In the genomic region with DNA sequence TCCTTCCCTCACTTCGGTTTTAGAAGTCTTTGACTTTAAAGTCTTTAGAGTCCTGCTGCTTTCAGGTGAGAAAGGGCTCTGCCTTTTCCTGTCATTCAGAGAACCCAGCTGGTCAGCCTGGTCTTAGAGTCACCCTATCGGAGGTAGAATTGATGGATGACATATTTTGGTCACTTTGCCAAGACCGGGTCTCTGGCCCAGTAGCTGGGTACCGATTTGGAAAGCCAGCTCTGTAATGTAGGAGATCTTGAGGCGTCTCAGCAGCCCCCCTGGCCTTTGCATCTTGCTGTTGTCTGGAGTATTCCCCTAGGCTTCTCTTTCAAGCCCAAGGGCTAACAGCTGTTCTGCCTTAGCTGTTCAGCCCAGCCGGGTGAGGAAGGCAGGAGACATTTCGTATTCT, we compare ENCODE assay signal across 8 mouse cellular contexts. TPM values are rescaled to one million over a fixed set of nuclear protein-coding genes. Genes with fewer than 3 reads are reported as not detected.
DNase-seq lines count a peak whose midpoint lies in the region; ATAC-seq and TF ChIP-seq lines count a peak whose summit lies in the region.

No protein-coding gene starts in this region.

- peak overlapping the region; percentile 86 for H3K4me2 ChIP-seq in hindbrain, embryonic 13.5 days

- H3K27ac ChIP-seq in hindbrain, embryonic 13.5 days, result no peak overlapping the region

- H3K36me3 ChIP-seq in hindbrain, embryonic 13.5 days, result no peaks in the 10 kb centered on the region

- H3K27me3 ChIP-seq in hindbrain, embryonic 13.5 days, result peaks cover 11% of the 10 kb centered on the region; the same call in 1 of the 2 replicates

- no peak for TF ChIP-seq POLR2A in lung, adult 2 months (IDR thresholded peaks at IDR 0.05; ENCODE audit: borderline replicate concordance, extremely low read depth, low read depth, low read length)

- no peak for DNase-seq in lung, adult 2 months
- DNase-seq in lung, postnatal 36 days, result no peak
- peak; percentile 69 to 81 for DNase-seq in cerebellum, postnatal 10 days
- DNase-seq in lung, postnatal 10 days, result peak; percentile 26
- DNase-seq in urinary bladder, adult 2 months (ENCODE audit: low spot score), result no peak
- no peak for DNase-seq in gastrocnemius, postnatal 4 days (ENCODE audit: low spot score in 2 of 2)
- no peak for DNase-seq in adipocyte (ENCODE audit: low spot score)

- H3K9ac ChIP-seq in hindbrain, embryonic 13.5 days, result peak overlapping the region; percentile 71

- TF ChIP-seq CTCF in lung, adult 2 months (IDR thresholded peaks at IDR 0.05; ENCODE audit: insufficient read depth, low read length), result no peak

- WGBS in lung, adult 2 months, result 3% methylated on average over 7 of the region's 7 CpGs
- 13% methylated on average over 7 of the region's 7 CpGs for WGBS in hindbrain, embryonic 13.5 days

- no peaks in the 10 kb centered on the region for H3K9me3 ChIP-seq in hindbrain, embryonic 13.5 days

- H3K4me3 ChIP-seq in lung, adult 2 months (replicated peaks; ENCODE audit: extremely low read depth, low read depth, low read length), result peak overlapping the region; percentile 80
- H3K4me3 ChIP-seq in hindbrain, embryonic 13.5 days, result peak overlapping the region; percentile 48

- ATAC-seq in hindbrain, embryonic 13.5 days (ENCODE audit: low FRiP score), result no peak

- H3K4me1 ChIP-seq in lung, adult 2 months (ENCODE audit: control insufficient read depth, insufficient read depth, low read length), result peaks cover 19% of the 10 kb centered on the region
- peaks cover 28% of the 10 kb centered on the region for H3K4me1 ChIP-seq in hindbrain, embryonic 13.5 days (replicated peaks)

RNA-seq across cellular contexts. Expression of a gene that starts 0.6 kb away (rescaled TPM):
- polyA plus RNA-seq in lung, adult 2 months (2012; rRNA removed), result 16.7 and 29.8 TPM in 2 replicates
- 1.3 and 2.3 TPM in 2 replicates for polyA plus RNA-seq in hindbrain, embryonic 13.5 days (2015; fragmentation: Nextera tagmentation; extraction: Ambion mirVana)
- 7.4 and 17.7 TPM in 2 replicates for polyA plus RNA-seq in urinary bladder, adult 2 months (2012; rRNA removed)
- 1 to 10 TPM; 2.5 to 3.1 TPM for total RNA-seq in gastrocnemius, postnatal 4 days (2021)

RNA-seq across cellular contexts. Expression of a gene that starts 5.0 kb away (rescaled TPM):
- polyA plus RNA-seq in lung, adult 2 months (2012; rRNA removed), result 8.4 and 12.1 TPM in 2 replicates
- polyA plus RNA-seq in hindbrain, embryonic 13.5 days (2015; fragmentation: Nextera tagmentation; extraction: Ambion mirVana), result 13.4 and 14.1 TPM in 2 replicates
- 14.2 and 15.7 TPM in 2 replicates for polyA plus RNA-seq in urinary bladder, adult 2 months (2012; rRNA removed)
- total RNA-seq in gastrocnemius, postnatal 4 days (2021), result 1 to 10 TPM; 6.7 to 7.0 TPM

RNA-seq across cellular contexts. Expression of a gene that starts 56.4 kb away (rescaled TPM):
- polyA plus RNA-seq in lung, adult 2 months (2012; rRNA removed), result 0.25 and 0.31 TPM in 2 replicates
- polyA plus RNA-seq in hindbrain, embryonic 13.5 days (2015; fragmentation: Nextera tagmentation; extraction: Ambion mirVana), result 0.26 TPM in 1 of 2 replicates, not detected in the other
- polyA plus RNA-seq in urinary bladder, adult 2 months (2012; rRNA removed), result 0.09 and 0.15 TPM in 2 replicates
- not detected for total RNA-seq in gastrocnemius, postnatal 4 days (2021)

RNA-seq across cellular contexts. Expression of a gene that starts 57.1 kb away (rescaled TPM):
- not detected in 2 replicates for polyA plus RNA-seq in lung, adult 2 months (2012; rRNA removed)
- not detected in 2 replicates for polyA plus RNA-seq in hindbrain, embryonic 13.5 days (2015; fragmentation: Nextera tagmentation; extraction: Ambion mirVana)
- not detected in 2 replicates for polyA plus RNA-seq in urinary bladder, adult 2 months (2012; rRNA removed)
- not detected for total RNA-seq in gastrocnemius, postnatal 4 days (2021)

RNA-seq across cellular contexts. Expression of a gene that starts 60.0 kb away (rescaled TPM):
- 16.9 and 28.1 TPM in 2 replicates for polyA plus RNA-seq in lung, adult 2 months (2012; rRNA removed)
- 42.7 and 43.9 TPM in 2 replicates for polyA plus RNA-seq in hindbrain, embryonic 13.5 days (2015; fragmentation: Nextera tagmentation; extraction: Ambion mirVana)
- polyA plus RNA-seq in urinary bladder, adult 2 months (2012; rRNA removed), result 25.9 and 49.0 TPM in 2 replicates
- total RNA-seq in gastrocnemius, postnatal 4 days (2021), result 10 to 100 TPM; 30.4 to 36.2 TPM

Comparison
In these comparisons a context has a peak if more than half of its experiments do, and no peak if none do; other contexts are left out.
1. DNase-seq: peak in cerebellum, postnatal 10 days (2 of 2) and lung, postnatal 10 days (single experiment); none in lung, adult 2 months (single experiment), lung, postnatal 36 days (single experiment), urinary bladder, adult 2 months (single experiment), gastrocnemius, postnatal 4 days (0 of 2) and adipocyte (single experiment).